Mouse (Mus musculus): ENCODE data around the gene Atxn10. TPM values are rescaled to one million over a fixed set of nuclear protein-coding genes. Genes with fewer than 3 reads are reported as not detected.

Gene Atxn10
- polyA plus RNA-seq, 1 experiment from 2014 or later: 309 TPM

- H3K9me3 ChIP-seq: no peaks in the 10 kb centered on the region
- H3K27ac ChIP-seq (replicated peaks): no peak overlapping the region
- H3K4me1 ChIP-seq: no peaks in the 10 kb centered on the region
- no peaks in the 10 kb centered on the region for H3K27me3 ChIP-seq (replicated peaks; ENCODE audit: low read depth, poor library complexity, severe bottlenecking)
- peaks cover 50% of the 10 kb centered on the region for H3K36me3 ChIP-seq (replicated peaks)
- no peak overlapping the region for H3K4me3 ChIP-seq
- no peak for DNase-seq (ENCODE audit: low spot score)
These were observed 37.1 kb downstream of the Atxn10 start for GRCm38 (mm10) chr15:85373125-85373524.

DNA sequence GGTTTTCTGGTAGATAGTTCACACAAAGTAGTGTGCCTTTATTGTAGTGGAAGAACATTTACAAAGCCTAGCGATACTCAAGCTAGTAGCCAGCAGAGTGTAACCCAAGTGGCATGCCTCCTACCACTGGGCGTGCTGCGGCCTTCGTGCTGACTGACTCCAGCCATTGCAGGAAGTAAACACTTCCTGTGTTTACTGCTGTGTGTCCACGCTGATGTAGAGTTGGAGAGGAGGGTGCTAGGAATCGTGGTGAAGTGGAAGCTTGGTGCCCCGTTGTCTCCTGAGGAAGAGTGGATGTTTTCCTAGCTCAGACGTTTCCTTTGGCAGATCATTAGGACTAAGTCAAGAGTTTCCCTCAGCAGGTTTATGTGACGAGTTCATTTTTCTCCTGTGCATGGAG is 47.4 kb downstream of the Atxn10 start:
- Histone ChIP-seq H3K9me3 (no peaks in the 10 kb centered on the region), H3K4me3 (no peak overlapping the region), H3K36me3 (replicated peaks) (peaks cover 71% of the 10 kb centered on the region), H3K27me3 (replicated peaks; ENCODE audit: low read depth, poor library complexity, severe bottlenecking) (no peaks in the 10 kb centered on the region), H3K4me1 (no peaks in the 10 kb centered on the region), H3K27ac (replicated peaks) (no peak overlapping the region)
- no peak for DNase-seq (ENCODE audit: low spot score)
- WGBS: 79% methylated on average over 9 of the region's 9 CpGs

DNA sequence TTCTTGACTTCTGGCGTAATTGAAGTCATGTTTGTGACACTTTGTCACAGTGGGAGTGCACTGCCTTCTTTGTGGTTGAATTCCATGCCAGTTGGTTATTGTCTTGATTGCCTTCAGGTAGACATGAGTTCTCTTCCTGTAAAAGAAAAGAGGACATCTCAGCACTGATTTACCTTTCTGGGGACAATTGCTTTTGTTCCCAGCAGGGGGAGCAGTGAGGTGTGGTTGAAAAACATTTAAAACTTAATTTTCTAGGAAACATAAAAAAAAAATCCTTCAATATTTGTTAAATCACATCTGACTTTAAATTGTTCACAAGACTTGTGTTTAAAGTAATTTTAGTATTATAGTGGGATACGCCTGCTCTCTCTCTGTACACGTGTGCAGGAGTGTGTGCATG is 52.7 kb downstream of the Atxn10 start:
- Histone ChIP-seq H3K4me1 (no peaks in the 10 kb centered on the region), H3K36me3 (replicated peaks) (peaks cover 74% of the 10 kb centered on the region), H3K9me3 (no peaks in the 10 kb centered on the region), H3K4me3 (no peak overlapping the region), H3K27ac (replicated peaks) (no peak overlapping the region), H3K27me3 (replicated peaks; ENCODE audit: low read depth, poor library complexity, severe bottlenecking) (no peaks in the 10 kb centered on the region)
- WGBS: 91% methylated on average over 3 of the region's 3 CpGs
- no peak for DNase-seq (ENCODE audit: low spot score)

DNA sequence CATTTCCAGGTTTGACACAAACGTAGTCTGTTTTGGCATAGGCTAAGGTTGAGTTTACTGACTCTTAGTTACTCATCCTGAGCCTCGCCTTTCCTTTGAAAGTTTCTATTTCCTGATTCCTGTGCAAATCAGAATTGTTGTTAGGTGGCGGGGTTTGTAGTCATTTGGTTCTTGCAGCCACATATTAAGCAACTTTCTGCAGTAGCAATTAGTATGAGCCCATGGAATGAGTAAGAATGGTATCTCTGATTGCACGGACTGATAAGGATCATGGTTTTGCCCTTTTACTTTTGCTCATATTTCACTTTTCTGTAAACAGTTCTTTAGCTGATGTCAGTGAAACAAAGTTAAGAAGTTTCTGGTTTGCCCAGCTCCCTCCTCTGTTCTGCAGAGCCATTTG is 53.9 kb downstream of the Atxn10 start:
- Histone ChIP-seq H3K36me3 (replicated peaks) (peaks cover 73% of the 10 kb centered on the region), H3K27ac (replicated peaks) (no peak overlapping the region), H3K9me3 (no peaks in the 10 kb centered on the region), H3K4me3 (no peak overlapping the region), H3K4me1 (no peaks in the 10 kb centered on the region), H3K27me3 (replicated peaks; ENCODE audit: low read depth, poor library complexity, severe bottlenecking) (no peaks in the 10 kb centered on the region)
- DNase-seq (ENCODE audit: low spot score): no peak
- 91% methylated on average over 4 of the region's 4 CpGs for WGBS

GRCm38 (mm10) chr15:85395360-85395759 is 59.3 kb downstream of the Atxn10 start:
- Histone ChIP-seq H3K36me3 (replicated peaks) (peaks cover 75% of the 10 kb centered on the region), H3K27me3 (replicated peaks; ENCODE audit: low read depth, poor library complexity, severe bottlenecking) (no peaks in the 10 kb centered on the region), H3K4me1 (no peaks in the 10 kb centered on the region), H3K9me3 (no peaks in the 10 kb centered on the region), H3K27ac (replicated peaks) (no peak overlapping the region), H3K4me3 (no peak overlapping the region)
- no peak for DNase-seq (ENCODE audit: low spot score)
- WGBS: 92% methylated on average over 9 of the region's 9 CpGs

- no peak overlapping the region for H3K27ac ChIP-seq (replicated peaks)
- H3K4me1 ChIP-seq: no peaks in the 10 kb centered on the region; the same call in 1 of the 2 replicates
- no peaks in the 10 kb centered on the region for H3K9me3 ChIP-seq
- peaks cover 38% of the 10 kb centered on the region for H3K36me3 ChIP-seq (replicated peaks)
- WGBS: 86% methylated on average over 7 of the region's 7 CpGs
- no peak for DNase-seq (ENCODE audit: low spot score)
- no peaks in the 10 kb centered on the region for H3K27me3 ChIP-seq (replicated peaks; ENCODE audit: low read depth, poor library complexity, severe bottlenecking)
- no peak overlapping the region for H3K4me3 ChIP-seq
These were observed 65.9 kb downstream of the Atxn10 start for GRCm38 (mm10) chr15:85401926-85402325.

- H3K27me3 ChIP-seq (replicated peaks; ENCODE audit: low read depth, poor library complexity, severe bottlenecking): no peaks in the 10 kb centered on the region
- H3K4me3 ChIP-seq: no peak overlapping the region
- H3K27ac ChIP-seq (replicated peaks): no peak overlapping the region
- H3K9me3 ChIP-seq: no peaks in the 10 kb centered on the region
- DNase-seq (ENCODE audit: low spot score): no peak
- peaks cover 27% of the 10 kb centered on the region for H3K36me3 ChIP-seq (replicated peaks)
- WGBS: 83% methylated on average over 4 of the region's 4 CpGs
- no peaks in the 10 kb centered on the region; the same call in 1 of the 2 replicates for H3K4me1 ChIP-seq
These were observed 67.2 kb downstream of the Atxn10 start for GRCm38 (mm10) chr15:85403256-85403731.

DNA sequence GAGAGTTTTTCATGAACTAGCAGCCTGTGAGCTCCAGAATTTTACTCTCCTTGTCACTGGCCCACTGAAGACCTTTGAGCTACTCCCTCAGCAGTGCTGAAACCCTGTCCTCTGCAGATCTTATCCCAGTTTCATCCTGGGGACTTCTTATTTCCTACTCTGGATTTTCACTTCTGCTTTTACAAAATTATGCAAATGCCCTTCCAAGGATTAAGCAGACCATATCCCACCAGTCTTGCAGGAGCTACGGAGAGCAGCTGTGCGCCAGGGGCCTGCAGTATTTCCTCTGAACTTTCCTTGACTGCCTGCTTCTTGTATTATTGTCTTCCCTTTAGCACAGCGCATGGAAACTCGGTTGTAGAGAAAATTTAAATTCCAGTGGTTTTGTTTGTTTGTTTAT is 68.7 kb downstream of the Atxn10 start:
- no peak overlapping the region for H3K27ac ChIP-seq (replicated peaks)
- H3K27me3 ChIP-seq (replicated peaks; ENCODE audit: low read depth, poor library complexity, severe bottlenecking): no peaks in the 10 kb centered on the region
- peaks cover 27% of the 10 kb centered on the region for H3K36me3 ChIP-seq (replicated peaks)
- no peaks in the 10 kb centered on the region for H3K9me3 ChIP-seq
- no peaks in the 10 kb centered on the region; the same call in 1 of the 2 replicates for H3K4me1 ChIP-seq
- DNase-seq (ENCODE audit: low spot score): no peak
- no peak overlapping the region for H3K4me3 ChIP-seq
- WGBS: 89% methylated on average over 4 of the region's 4 CpGs

DNA sequence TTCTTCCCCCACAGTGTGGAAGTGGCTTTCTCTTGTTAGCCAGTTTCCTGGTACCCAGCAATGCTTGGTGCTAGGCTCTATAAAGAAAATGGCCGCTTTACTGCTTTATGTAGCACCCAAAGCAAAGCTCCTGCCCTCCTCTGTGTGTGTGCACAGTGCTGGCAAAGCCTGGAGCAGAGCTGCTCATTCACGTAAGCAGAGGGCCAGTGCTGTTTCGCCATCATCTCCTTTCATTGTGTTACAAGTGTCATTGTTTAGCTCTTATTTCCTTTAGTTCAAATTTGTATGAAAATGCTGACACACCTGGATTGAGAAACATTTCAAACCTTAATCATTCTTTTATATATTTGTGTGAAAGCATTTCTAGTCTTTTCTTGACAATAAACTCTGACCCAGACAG is 69.5 kb downstream of the Atxn10 start:
- Histone ChIP-seq H3K27me3 (replicated peaks; ENCODE audit: low read depth, poor library complexity, severe bottlenecking) (no peaks in the 10 kb centered on the region), H3K4me3 (no peak overlapping the region), H3K27ac (replicated peaks) (no peak overlapping the region), H3K4me1 (no peaks in the 10 kb centered on the region; the same call in 1 of the 2 replicates), H3K9me3 (no peaks in the 10 kb centered on the region), H3K36me3 (replicated peaks) (peaks cover 24% of the 10 kb centered on the region)
- whole genome bisulfite sequencing: 90% methylated on average over 3 of the region's 3 CpGs
- no peak for DNase-seq (ENCODE audit: low spot score)

DNA sequence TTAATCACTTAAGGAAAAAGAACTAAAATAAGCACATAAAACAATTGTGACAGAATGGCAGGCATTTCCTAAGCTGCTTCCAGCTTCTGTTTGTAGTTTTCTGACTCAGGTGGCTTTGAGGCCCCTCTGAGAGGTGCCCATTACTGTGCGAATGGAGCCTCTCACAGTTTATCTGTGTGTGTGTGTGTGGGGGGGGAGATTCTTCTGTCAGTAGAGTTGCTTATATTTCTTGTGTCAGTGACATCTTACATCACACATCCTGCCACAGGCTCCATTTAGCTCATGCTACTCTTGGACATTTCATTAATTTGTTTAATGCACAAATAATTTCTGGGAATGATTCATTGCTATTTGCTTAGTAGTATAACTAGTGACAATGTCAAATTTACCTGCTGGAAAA is 70.8 kb downstream of the Atxn10 start:
- WGBS: 83% methylated on average over 1 of the region's 1 CpGs
- H3K27ac ChIP-seq (replicated peaks): no peak overlapping the region

DNA sequence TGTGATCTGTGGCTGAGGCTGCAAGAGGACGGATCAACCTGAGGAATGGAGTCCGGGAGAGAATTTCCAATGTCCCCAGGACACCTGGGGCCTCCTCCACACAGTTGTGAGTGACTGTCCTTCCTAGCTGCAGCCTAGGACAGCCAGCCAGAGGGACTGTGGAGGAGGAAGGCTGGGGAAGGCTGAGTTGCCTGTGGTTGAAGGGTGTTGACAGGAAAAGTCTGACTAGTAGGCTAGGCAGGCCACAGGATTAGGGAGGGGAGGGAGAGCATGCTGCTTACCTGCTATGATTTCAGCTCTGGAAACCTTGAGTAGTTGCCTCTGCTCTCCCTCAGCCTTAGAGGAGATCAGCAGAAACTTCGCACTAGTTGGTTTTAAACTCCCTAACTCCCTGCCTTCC is 71.3 kb downstream of the Atxn10 start:
- DNase-seq (ENCODE audit: low spot score): no peak
- Histone ChIP-seq H3K27me3 (replicated peaks; ENCODE audit: low read depth, poor library complexity, severe bottlenecking) (no peaks in the 10 kb centered on the region), H3K4me1 (no peaks in the 10 kb centered on the region; the same call in 1 of the 2 replicates), H3K9me3 (no peaks in the 10 kb centered on the region), H3K27ac (replicated peaks) (no peak overlapping the region), H3K4me3 (no peak overlapping the region), H3K36me3 (replicated peaks) (peaks cover 14% of the 10 kb centered on the region; the same call in 1 of the 2 replicates)
- 88% methylated on average over 3 of the region's 3 CpGs for WGBS

More for the DNA sequence above, 70.8 kb downstream of the Atxn10 start:
- H3K4me3 ChIP-seq: no peak overlapping the region
- H3K4me1 ChIP-seq: no peaks in the 10 kb centered on the region; the same call in 1 of the 2 replicates
- H3K9me3 ChIP-seq: no peaks in the 10 kb centered on the region
- H3K36me3 ChIP-seq (replicated peaks): peaks cover 19% of the 10 kb centered on the region; the same call in 1 of the 2 replicates
- H3K27me3 ChIP-seq (replicated peaks; ENCODE audit: low read depth, poor library complexity, severe bottlenecking): no peaks in the 10 kb centered on the region
- no peak for DNase-seq (ENCODE audit: low spot score)

DNA sequence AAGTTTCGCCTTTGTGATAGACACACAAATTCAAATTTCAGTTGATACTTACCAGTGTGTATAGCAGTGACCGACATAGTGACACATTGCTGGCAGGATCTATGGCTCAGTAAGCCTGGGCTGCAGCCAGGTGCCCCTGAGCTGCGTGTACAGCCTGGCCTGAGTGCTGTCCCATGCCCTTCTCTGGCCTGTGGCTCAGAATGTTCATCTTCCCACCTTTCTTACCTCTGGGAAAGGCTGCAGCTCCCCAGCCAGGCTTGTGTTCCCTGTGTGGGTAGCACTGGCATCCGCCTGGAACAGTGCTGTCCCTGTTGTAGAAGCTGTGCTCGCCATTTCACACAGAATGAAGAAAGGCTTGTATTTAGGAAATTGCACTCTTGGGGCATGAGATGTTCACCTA is 72.7 kb downstream of the Atxn10 start:
- no peaks in the 10 kb centered on the region for H3K9me3 ChIP-seq
- H3K27me3 ChIP-seq (replicated peaks; ENCODE audit: low read depth, poor library complexity, severe bottlenecking): no peaks in the 10 kb centered on the region
- WGBS: 89% methylated on average over 5 of the region's 5 CpGs
- DNase-seq (ENCODE audit: low spot score): no peak
- H3K4me1 ChIP-seq: no peaks in the 10 kb centered on the region; the same call in 1 of the 2 replicates
- H3K27ac ChIP-seq (replicated peaks): no peak overlapping the region
- H3K4me3 ChIP-seq: no peak overlapping the region
- peaks cover 14% of the 10 kb centered on the region; the same call in 1 of the 2 replicates for H3K36me3 ChIP-seq (replicated peaks)

DNA sequence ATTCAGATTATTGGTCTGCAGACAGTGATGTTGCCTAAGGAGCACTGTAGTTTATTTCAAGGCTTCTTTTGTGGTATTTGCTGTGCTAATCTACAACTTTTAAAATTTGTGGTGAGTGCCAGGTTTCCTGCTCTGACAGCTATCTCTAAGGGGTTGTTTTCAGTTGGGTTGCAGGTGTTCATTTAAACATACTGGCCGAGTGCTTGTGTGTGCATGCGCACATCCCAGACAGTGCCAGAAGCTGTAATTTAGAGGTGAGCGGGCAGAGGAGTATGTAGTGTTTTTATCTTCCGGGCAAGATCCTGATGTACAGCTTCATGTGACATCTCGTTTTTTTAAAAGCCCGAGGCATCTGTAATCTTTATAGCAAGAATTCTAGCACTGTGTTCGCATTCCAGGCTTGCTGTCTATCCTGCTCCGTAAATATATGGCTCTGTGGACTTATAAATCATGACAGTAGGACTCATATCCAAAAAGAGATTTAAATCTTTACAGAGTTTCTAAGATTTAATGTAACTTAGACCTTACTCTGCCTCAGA is 73.3 kb downstream of the Atxn10 start:
- Histone ChIP-seq H3K4me1 (no peaks in the 10 kb centered on the region; the same call in 1 of the 2 replicates), H3K27ac (replicated peaks) (no peak overlapping the region), H3K9me3 (no peaks in the 10 kb centered on the region), H3K36me3 (replicated peaks) (peaks cover 14% of the 10 kb centered on the region; the same call in 1 of the 2 replicates), H3K4me3 (no peak overlapping the region), H3K27me3 (replicated peaks; ENCODE audit: low read depth, poor library complexity, severe bottlenecking) (no peaks in the 10 kb centered on the region)
- no peak for DNase-seq (ENCODE audit: low spot score)
- WGBS: 82% methylated on average over 8 of the region's 8 CpGs
